Mouse (Mus musculus): ENCODE results near the gene Best3.

- TF ChIP-seq CTCF (IDR thresholded peaks at IDR 0.05; ENCODE audit: borderline replicate concordance, insufficient read depth, low read length) (no peak), POLR2A (IDR thresholded peaks at IDR 0.05; ENCODE audit: low read depth, low read length) (no peak)
Measured at GRCm38 (mm10) chr10:117072191-117072888, 86.2 kb downstream of the Best3 start.
